Mouse (Mus musculus) 3134 (cell line): ENCODE data around the gene Golga4.

ENCODE experiments used
- DNase-seq: peaks from one replicate; pipeline ENCODE4 v3.0.0-alpha.2; 2011; ENCODE audit warnings: low spot score; ENCODE audit not compliant: insufficient read length; ENCODE audit errors: extremely low read depth

Golga4 gene

DNA sequence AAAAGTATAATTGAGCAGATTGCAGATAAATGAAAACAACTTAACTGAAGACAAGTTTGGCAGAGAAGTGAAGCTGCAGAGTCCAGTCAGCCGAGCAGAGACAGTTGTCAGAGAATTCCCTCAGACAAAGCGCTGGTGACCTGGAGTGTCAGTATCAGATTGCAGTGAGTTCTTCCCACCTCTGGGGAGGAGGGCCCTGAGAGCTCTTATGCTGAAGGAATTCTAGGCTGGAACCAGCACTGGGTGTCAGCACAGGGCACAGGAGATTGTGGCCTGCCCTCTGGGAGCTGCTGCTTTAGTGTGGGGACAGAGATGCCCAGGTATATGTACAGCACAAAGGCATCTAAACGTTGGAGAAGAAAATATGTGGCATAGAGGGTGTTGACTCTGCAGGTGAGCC is 14.8 kb downstream of the Golga4 start:
- DNase-seq = no peak

DNA sequence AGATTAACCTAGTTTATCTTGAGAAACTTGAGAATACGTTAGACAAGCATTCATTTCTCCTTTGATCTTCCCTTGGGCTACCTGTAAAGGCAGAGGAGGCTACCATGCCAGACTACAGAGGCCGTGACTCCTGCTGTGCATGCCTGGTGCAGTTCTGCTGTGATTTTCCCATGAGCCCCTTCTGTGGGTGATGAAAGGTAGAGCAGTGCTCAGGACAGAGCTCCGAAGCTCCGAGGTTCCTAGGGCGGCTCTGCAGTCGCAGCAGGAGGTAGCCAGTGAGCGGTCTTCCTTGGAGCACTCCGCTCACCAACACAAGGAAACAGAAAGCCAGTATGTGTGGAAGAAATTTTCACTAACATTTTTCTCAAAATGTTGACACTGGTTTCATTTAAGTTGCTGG is 15.6 kb downstream of the Golga4 start:
- DNase-seq = no peak

DNA sequence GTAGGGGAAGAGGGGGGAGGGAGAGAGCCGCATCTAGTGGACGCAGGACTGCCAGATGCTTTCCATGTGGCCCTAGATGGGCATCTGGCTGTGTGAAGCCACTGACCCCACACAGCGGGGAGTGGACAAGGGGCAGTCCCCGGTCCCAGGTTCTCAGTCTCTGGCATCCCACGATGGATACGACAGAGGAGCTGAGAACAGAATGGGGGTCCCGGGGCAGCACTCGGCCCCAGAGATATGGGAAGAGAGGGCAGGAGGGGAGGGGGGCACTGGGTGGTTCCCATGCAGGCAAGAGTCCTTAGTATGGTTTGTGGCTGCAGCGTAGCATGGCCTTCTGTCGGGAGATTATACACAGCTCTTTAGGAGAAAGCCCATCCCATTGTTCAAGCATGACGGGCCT is 17.7 kb downstream of the Golga4 start:
- no peak for DNase-seq

DNA sequence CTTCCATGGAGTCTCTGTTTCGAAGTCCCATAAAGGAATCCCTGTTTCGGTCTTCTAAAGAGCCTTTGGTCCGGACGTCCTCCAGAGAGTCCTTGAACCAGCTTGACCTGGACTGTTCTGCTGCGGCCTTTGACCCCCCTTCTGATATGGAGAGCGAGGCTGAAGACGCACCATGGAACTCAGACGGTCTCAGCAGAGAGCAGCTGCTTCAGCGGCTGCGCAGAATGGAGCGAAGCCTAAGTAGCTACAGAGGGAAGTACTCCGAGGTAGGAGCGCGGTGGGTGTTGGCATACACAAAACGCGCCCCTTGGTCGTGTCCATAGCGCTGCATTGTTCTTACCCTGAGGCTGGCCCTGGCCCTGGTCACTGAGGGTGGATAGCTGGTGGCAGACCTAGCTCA is 21.0 kb downstream of the Golga4 start:
- DNase-seq = no peak

DNA sequence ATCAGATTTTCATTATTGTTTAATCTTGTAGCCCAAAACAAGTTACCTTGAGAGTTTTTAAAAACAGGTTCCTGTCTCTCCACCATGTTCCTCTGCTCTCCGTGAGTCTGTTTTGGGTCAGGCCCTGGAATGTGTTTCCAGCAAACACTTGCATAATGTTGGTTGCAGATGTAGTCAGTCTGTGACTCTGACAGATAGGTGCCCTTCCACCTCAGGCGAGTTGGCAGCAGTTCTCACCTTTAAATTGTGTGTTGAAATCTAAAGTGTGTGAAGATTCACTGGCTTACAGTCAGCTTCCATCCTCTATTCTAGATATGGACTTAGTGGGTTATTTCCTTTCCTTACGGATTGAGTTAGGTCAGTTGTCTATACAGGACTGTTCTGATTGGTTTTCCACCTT is 23.7 kb downstream of the Golga4 start:
- DNase-seq = no peak

DNA sequence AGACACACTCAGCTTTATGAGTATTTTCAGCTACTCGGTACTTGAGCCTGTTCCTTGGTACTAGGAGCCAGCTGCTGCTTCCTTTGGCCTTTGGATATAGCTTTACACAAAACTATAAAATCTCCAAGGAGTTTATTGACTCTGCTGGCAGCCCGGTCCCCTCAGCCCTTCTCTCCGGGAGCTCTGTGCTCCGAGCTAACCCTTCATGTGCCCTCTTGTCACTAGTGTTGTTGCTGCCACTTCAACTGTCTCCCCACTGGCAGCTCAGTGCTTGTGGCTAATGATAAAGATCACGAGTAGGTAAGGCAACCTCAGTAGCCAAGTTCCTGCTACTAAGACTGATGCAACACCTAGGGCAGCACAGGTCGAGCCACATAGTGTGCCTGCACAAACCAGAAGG is 24.6 kb downstream of the Golga4 start:
- DNase-seq = no peak

DNA sequence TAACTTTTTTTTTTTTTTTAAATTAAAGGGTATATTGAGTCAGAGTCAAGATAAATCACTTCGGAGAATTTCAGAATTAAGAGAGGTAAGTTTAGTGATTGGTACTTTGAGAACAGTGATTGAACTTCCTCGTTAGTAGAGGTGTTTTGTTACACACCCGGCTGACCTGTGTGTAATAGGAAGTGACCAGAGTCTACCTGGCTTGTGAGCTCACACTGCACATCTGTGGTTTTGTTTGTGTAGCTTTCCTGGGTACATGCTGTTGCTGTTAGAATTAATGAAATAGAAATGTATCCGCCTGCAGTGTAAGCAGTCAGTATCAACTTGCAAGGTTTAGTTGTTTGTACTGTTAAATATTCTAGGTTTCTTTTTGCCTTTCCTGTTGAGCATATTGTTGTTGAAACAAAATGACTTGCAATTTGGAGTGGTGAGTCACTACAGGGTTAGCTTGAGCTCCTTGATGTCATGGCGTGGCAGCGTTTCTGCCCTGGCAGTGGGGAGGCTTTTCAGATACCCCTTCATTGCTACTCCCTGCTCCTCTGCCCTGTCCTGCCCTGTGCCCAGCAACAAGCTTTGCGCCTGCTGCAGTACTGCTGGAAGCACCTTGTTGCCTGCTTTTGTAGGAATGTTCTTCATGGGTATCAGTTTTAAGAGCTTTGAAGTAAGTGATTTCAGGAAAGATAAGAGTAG is 26.6 kb downstream of the Golga4 start:
- peak; percentile 24 for DNase-seq

DNA sequence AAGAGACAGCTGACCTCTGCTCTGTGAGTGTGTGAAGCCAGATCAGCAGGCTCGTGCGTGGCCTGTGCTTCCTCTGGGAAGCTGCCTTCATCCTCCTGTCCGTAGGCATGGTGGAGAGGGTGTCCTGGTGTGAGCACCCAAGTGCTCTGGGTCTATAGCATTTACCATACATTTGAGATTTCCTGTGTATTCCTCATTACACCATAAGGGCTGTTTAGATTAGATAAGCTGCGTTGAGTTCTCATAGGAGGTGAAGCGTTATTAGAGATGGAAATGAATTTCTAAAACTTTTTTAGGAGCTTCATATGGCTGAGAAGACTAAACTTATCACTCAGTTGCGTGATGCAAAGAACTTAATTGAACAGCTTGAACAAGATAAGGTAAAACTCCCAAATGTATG is 30.9 kb downstream of the Golga4 start:
- no peak for DNase-seq

DNA sequence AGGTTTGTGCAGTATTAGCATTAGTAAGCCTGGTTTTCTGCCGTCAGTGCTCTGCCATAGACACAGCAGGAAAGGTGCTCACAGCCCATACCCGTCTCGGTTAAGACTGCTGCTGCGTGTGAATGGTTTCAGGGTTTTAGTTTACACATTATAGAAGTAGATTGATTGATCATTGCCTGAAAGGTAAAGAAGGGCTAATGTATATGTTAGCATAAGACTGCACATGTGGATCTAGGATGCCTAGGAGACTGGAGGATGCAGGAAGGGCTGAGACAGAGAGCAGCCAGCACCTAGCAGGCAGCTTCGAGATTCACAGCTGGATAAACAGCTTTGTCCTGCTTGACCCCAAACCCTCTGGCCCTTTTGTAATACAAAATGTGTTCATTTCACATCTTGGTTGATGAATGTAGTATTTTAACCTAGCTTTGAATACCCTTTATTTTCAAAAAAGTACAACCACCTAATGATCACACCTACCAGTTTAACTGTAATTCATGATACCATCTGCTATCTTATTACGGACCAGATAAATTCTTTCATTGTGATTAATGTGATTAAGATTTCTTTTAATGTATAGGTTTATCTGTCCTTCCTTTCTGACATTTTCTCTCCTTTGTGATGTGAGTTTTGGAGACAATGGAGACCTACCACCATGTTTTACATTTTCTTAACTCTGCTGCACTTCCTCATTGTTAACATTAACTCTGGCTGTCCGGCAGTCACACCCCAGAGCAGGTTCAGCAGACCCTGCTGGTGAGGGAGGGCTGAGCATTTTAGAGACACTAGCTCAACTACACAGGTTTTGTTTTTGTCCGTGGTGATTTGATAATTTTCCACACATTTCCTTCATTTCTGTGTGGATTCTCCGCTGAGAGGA is 31.6 kb downstream of the Golga4 start:
- no peak for DNase-seq

DNA sequence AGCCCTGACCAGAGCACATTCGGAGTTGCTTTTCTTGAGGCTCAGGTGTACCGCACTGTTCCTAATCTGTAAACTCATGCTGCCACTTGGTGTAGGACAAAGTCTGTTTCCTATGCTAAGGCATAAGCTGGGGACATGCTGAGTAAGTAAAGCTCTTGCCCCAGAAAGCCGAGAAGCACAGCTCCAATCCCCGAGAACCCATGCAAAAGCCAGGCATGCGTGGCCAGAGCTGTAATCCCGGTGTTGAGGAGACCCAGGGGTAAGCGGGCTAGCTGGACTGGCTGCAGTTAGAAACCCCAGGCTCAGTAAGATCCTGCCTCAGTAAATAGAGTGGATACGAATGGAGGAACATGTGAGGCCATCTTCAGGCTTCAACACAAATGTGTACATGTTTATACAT is 35.8 kb downstream of the Golga4 start:
- DNase-seq = no peak

DNA sequence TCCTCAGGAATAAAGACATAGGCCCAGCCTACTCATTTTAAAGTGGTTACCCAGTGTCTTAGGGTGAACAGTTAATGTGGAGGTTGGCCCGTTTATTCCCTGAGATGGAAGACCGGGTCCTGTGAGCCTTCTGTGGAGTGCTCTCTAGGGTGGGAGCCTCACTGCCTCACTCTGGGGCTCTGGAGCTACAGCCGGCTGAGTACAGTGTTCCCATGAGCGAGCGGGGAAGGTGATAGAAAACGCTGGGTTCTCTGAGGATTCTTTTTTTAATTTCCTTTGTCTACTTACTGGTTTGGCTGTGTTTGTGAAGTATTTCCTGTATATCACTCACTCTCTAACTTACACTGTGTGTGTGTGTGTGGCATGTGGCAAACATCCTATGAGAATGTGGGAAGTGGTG is 39.1 kb downstream of the Golga4 start:
- DNase-seq = no peak

DNA sequence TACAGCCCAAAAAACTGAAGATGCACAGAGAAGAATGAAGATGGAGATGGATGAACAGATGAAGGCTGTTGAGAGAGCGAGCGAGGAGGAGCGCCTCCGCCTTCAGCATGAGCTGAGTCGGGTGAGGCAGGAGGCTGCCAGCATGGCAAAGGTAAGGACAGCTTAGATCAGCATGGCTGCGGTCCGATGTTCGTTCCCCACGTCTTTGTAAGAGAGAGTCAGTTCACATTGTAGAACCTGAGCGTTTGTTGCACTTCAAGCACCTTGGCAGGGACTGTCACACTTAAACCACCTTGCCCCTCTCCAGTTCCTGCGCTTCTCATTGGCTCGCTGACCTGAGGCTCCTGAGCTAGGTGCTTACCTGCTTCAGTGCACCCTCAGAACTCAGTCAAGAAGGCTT is 42.6 kb downstream of the Golga4 start:
- DNase-seq = no peak

DNA sequence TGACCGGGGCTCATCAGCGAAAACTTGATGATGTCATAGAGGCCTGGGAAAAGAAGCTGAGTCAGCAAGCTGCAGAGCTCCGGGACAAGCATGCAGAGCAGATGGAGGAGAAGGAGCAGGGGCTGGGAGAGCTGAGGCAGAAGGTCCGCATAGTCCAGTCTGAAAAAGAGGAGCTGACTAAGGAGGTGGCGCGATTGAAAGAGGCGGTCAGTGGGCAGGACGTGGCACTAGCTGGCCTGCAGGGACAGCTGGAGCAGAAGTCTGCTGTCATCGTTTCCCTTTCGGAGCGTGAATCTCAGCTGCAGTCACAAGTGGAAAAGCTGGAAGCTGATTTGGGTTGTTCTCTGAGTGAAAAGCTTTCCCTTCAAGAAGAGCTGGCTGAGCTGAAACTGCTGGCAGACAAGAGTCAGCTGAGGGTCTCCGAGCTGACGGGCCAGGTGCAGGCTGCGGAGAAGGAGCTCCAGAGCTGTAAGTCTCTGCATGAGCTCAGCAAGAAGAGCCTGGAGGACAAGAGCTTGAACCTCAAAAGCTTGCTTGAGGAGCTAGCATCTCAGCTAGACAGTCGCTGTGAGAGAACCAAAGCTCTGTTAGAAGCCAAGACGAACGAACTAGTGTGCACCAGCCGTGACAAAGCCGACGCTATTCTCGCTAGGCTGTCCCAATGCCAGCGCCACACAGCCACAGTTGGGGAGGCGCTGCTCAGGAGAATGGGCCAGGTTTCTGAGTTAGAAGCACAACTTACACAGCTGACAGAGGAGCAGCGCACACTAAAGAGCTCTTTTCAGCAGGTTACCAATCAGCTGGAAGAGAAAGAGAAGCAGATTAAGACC is 51.1 kb downstream of the Golga4 start:
- no peak for DNase-seq

DNA sequence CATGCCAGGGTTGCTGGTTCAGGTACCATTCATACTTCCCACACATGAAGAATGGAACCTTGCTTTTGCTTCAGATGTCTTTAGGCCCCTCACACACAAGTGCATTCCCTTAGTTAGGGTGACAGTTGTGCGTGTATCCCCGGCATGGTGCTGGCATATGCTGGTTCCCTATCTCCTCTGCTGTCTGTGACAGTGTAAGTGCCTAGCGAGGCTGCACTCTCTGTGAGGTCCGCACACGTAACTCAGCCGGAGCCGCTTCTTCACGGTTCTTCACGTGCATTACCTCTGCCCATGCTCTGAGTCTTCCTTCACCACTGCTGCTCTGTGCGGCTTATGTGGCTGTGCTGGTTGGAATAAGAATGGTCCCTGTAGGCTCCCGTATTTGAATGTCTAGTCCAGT is 57.3 kb downstream of the Golga4 start:
- DNase-seq = no peak

DNA sequence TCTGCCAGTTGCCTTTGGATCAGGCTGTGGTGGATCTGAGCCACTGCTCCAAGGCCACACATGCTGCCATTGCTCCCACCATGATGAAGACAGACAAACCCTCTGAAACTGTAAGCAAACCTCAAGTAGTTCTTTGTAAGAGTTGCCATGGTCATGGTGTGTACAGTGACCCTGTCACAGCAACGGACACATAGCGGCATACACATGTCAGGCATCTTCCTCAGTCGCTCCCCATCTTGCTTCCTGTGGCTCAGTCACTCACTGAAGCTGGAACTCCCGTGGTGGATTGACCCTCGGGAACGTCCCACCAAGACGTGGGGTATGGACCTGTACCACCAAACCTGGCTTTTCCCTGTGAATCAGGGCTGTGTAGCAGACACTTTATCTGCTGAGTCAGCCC is 57.8 kb downstream of the Golga4 start:
- DNase-seq = no peak

DNA sequence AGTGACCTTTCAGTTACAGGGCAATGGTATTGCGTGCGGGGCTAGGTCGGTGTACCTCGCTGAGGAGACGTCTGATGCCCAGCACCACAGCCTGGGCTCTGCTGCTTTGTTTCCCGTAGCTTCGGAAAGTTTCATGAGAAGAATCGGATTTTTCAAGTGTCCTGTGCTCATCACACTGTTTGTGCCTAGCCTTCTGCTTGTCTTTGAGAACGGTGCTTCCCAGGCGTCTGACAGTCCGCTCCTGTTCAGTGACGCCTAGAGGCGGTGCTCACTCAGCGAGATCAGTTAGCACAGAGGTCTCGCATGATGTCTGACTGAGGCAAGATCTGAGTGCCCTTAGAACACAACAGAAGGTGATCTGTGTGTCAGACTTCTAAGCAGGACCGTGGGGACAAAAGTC is 58.6 kb downstream of the Golga4 start:
- DNase-seq = no peak

DNA sequence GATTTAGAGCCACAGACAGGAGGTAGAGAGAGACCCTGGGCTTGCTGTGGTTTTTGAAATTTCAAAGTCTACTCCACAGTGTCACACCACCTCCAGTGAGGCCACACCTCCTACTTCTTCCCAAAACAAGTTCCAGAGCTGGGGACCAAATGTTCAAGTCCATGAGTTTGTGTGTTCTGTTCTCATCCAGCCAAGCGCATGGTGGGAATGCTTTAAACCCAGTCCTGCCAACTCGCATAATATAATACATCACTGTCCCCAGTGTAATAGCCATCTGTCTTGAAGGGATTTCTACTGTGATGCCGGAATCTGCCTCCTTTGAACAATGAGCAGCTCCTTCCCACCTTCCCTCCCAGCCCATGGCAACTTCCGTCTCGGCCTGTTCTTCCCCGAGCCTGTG is 63.3 kb downstream of the Golga4 start:
- no peak for DNase-seq

DNA sequence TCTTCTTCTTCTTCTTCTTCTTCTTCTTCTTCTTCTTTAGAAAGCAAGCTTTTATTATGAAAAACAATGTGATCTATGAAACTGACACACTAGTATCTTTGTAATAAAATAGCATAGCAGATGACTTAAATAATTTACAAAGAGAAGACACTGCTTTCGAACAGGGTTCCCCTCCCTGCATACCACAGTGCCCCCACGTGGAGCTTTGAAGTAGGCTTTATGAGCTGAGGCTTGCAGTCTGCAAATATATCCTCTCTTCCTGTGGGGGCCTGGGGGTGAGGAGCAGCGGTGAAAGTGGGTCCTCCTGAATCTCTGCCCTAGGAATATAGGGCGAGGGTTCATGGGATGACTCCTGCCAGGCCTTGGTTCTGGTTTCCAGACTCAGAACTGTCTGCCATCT is 64.8 kb downstream of the Golga4 start:
- DNase-seq = no peak

DNA sequence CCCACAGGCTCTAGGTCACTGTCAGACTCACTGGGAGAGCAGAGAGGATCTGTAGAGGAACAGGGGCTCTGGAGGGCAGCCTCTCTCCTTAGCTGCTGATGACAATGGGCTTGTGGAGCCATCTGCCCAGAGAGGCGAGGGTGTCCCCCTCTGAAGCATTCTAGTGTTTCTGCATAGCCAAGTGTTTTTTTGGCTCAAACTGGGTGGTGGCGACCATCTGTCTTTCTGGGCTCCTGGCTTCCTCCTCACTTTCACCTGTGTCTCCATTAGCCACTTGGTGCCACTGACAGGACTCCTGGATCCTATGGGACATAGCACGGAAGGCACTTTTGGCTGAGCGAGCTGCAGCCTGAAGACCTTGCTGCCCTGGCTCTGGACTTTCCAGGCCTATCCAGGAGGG is 65.6 kb downstream of the Golga4 start:
- no peak for DNase-seq

DNA sequence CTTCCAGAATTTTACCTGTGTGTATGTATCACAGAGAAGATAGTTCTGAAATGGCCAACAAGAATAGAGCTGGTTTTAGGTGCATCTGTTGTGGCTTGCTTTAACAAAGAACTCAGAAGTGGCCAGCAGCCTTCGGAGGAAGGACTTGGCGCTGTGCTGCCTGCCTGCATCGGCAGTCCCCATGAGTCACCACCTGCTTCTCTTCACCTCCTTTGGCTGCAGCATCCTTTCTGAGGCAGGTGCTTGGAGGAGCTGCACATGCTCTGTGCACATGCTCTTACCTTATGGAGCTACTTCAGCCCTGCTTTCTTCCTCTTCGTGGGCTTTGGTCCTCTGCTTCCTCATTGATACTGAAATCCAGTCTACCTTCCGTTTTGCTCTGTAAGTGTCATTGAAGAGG is 68.8 kb downstream of the Golga4 start:
- no peak for DNase-seq

DNA sequence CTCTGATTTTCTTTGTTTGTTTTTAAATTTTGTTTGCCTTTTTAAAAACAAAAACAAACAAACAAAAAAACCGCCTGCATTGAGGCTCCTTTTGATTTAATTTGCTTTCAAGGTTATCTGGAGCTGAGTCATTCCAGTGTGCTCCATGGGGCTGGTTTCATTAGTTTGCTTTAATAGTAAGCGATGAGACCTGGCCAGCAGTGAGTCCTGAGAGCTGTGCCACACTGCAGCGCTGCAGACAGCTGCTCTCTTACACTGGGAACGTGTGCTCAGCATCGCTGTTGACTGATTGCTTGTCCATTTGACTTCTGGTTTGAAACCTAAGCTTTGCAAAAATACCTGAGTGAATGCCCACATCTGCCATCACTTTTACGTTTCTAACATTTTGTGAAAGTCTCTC is 74.3 kb downstream of the Golga4 start:
- no peak for DNase-seq

DNA sequence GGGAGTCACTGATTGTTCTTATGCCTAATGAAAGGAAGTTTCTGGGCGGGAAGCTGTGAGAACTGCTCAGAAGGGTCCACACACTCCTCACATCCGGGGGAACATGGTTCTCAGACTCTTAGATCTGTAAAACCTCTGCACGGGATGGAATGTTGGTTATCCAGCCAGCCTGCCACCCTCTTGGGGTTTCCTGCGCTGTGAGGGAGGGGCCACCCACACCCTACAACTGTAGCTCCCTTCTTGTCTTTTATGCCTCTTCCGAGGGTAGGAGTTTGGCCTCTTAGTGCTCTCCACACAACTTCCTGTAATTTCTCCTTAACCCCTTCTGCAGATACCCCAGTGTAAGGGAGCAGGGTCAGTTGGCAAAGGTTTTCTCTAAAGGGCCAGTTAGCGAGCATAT is 76.7 kb downstream of the Golga4 start:
- no peak for DNase-seq
